Mouse (Mus musculus) forebrain, postnatal 0 days (tissue): ENCODE results near the gene Cit. TPM values are rescaled to one million over a fixed set of nuclear protein-coding genes. Genes with fewer than 3 reads are reported as not detected.

Experiments
- ATAC-seq: fragments of 200-750 bp; cut with Nextera tagmentation; 2 replicates; pipeline ENCODE4 v1.8.0; 2017; ENCODE audit warnings: mild to moderate bottlenecking, moderate library complexity
- DNase-seq: peaks from one replicate; pipeline ENCODE4 v3.0.0-alpha.2; 2015
- H3K27ac ChIP-seq: fragments of 300-500 bp; sonication (generic); 2 replicates; pipeline ENCODE4 v1.5.1; 2014; ENCODE audit warnings: low read depth, mild to moderate bottlenecking, antibody characterized with exemption, low read length, moderate library complexity, mixed read lengths
- H3K27me3 ChIP-seq: fragments of 300-500 bp; sonication (generic); 2 replicates; pipeline ENCODE4 v1.6.1; 2014; ENCODE audit warnings: mild to moderate bottlenecking, low read length, mixed read lengths; ENCODE audit not compliant: insufficient read depth
- H3K36me3 ChIP-seq: fragments of 300-500 bp; sonication (generic); 2 replicates; pipeline ENCODE4 v1.6.1; 2014; ENCODE audit warnings: mild to moderate bottlenecking, moderate library complexity; ENCODE audit not compliant: insufficient read depth
- H3K4me1 ChIP-seq: fragments of 300-500 bp; sonication (generic); 2 replicates; pipeline ENCODE4 v1.6.1; 2014; ENCODE audit warnings: antibody characterized with exemption; ENCODE audit not compliant: insufficient read depth
- H3K4me2 ChIP-seq: fragments of 300-500 bp; sonication (generic); 2 replicates; pipeline ENCODE4 v1.6.1; 2014; ENCODE audit warnings: low read depth, mild to moderate bottlenecking, moderate library complexity
- H3K4me3 ChIP-seq: fragments of 300-500 bp; sonication (generic); 2 replicates; pipeline ENCODE4 v1.5.1; 2014; ENCODE audit warnings: low read depth, low read length, mixed read lengths
- H3K9ac ChIP-seq: fragments of 300-500 bp; sonication (generic); 2 replicates; pipeline ENCODE4 v1.6.1; 2014; ENCODE audit warnings: mild to moderate bottlenecking
- H3K9me3 ChIP-seq: fragments of 300-500 bp; sonication (generic); 2 replicates; pipeline ENCODE4 v1.6.1; 2016; ENCODE audit warnings: low read length
- CTCF ChIP-seq: sonication (generic); IDR thresholded peaks from 2 replicates; pipeline ENCODE4 v1.5.1; 2016; ENCODE audit warnings: antibody characterized with exemption, control low read depth, low read depth
- WGBS: fragments of 180-500 bp; shearing (Covaris S2); extraction: QIAGEN DNeasy Blood & Tissue Kit; methylation state at CpG from one replicate; pipeline ENCODE4 v1.1.7; 2014; 5-methylcytosine and 5-hydroxymethylcytosine counted together
- polyA plus RNA-seq: library from polyadenylated mRNA; unstranded; fragments of >200 nt; fragmentation: Nextera tagmentation; extraction: Ambion mirVana; gene quantifications from 2 replicates; pipeline ENCODE4 v1.2.1, GENCODE M21; 2015
- total RNA-seq: library from RNA; depleted of rRNA; stranded (reverse); fragments of >200 nt; gene quantifications from 2 replicates; pipeline ENCODE4 v1.2.3, GENCODE M21; 2014

Cit gene
- total and polyA plus RNA-seq, 2 experiments from 2014 or later = 18.7 to 23.3 TPM

GRCm38 (mm10) chr5:115877425-115877824 lies 32.3 kb downstream of the Cit start:
- H3K9ac ChIP-seq = no peak overlapping the region
- H3K4me3 ChIP-seq = no peak overlapping the region
- no peaks in the 10 kb centered on the region for H3K36me3 ChIP-seq
- 93% methylated on average over 6 of the region's 6 CpGs for WGBS
- no peaks in the 10 kb centered on the region for H3K4me1 ChIP-seq
- no peaks in the 10 kb centered on the region for H3K9me3 ChIP-seq
- no peaks in the 10 kb centered on the region for H3K27me3 ChIP-seq
- DNase-seq = no peak
- peak; percentile 13; the same call in 1 of the 2 replicates for TF ChIP-seq CTCF
- no peak overlapping the region for H3K4me2 ChIP-seq
- no peak for ATAC-seq
- no peak overlapping the region for H3K27ac ChIP-seq

GRCm38 (mm10) chr5:115882165-115882564 lies 37.1 kb downstream of the Cit start:
- ATAC-seq = no peak
- Histone ChIP-seq H3K27ac (no peak overlapping the region), H3K9ac (no peak overlapping the region), H3K4me3 (no peak overlapping the region), H3K9me3 (no peaks in the 10 kb centered on the region), H3K4me1 (no peaks in the 10 kb centered on the region), H3K4me2 (no peak overlapping the region), H3K36me3 (peaks cover 3% of the 10 kb centered on the region; the same call in 1 of the 2 replicates), H3K27me3 (no peaks in the 10 kb centered on the region)
- no peak for DNase-seq
- TF ChIP-seq CTCF = no peak
- 89% methylated on average over 9 of the region's 9 CpGs for WGBS

- ATAC-seq (no peak), DNase-seq (no peak)
- 95% methylated on average over 9 of the region's 9 CpGs for WGBS
These were observed 39.4 kb downstream of the Cit start for GRCm38 (mm10) chr5:115884429-115884828.

DNA sequence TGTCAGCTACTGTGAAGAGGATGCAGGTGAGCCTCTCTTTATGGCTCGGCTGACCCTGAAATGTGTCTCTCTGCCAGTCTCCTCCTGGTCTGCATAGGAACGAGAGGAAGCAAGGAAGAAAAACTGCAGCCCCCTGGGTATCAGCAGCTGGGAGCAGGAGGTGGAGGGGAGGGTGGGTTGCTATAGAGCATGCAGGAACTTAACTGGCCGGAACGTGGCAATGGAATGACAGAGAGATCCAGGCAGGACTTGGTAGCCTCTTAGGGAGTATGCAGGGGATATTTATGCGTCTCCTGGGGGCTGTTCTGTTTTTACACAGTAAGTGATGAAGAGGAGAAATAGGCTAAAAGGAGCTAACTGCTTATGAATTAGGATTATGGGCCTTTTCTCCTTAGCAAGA lies 48.7 kb downstream of the Cit start:
- no peak overlapping the region for H3K27ac ChIP-seq
- H3K4me1 ChIP-seq = no peaks in the 10 kb centered on the region
- ATAC-seq (no peak), DNase-seq (no peak)
- H3K36me3 ChIP-seq = no peaks in the 10 kb centered on the region
- 75% methylated on average over 5 of the region's 5 CpGs for WGBS
- TF ChIP-seq CTCF = no peak
- H3K27me3 ChIP-seq = no peaks in the 10 kb centered on the region
- no peaks in the 10 kb centered on the region for H3K9me3 ChIP-seq
- no peak overlapping the region for H3K4me2 ChIP-seq
- H3K4me3 ChIP-seq = no peak overlapping the region
- H3K9ac ChIP-seq = no peak overlapping the region

More at GRCm38 (mm10) chr5:115884429-115884828, 39.4 kb downstream of the Cit start:
- H3K9me3 ChIP-seq = no peaks in the 10 kb centered on the region
- H3K4me3 ChIP-seq = no peak overlapping the region
- H3K4me1 ChIP-seq = no peaks in the 10 kb centered on the region
- peaks cover 3% of the 10 kb centered on the region; the same call in 1 of the 2 replicates for H3K36me3 ChIP-seq
- no peak for TF ChIP-seq CTCF
- H3K9ac ChIP-seq = no peak overlapping the region
- no peak overlapping the region for H3K27ac ChIP-seq
- H3K4me2 ChIP-seq = no peak overlapping the region
- no peaks in the 10 kb centered on the region for H3K27me3 ChIP-seq

DNA sequence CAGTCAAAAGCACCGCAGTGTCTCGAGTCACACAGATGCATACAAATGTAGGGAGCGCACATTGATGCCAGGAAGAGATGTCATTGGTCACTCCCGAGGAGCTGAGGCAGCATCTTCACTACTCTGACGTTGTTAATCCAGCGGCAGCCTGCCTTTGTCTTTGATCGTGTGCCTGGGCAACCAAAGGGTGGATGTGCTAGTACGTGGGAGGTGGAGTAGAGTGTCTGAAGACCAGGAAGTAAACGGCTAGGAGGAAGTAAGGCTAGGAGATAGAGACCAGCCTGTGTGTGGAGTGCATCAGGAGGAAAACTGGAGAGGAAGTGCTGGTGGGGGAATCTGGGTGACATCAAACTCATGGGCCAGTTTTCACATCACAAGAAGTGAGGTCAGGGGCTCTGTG lies 52.0 kb downstream of the Cit start:
- Histone ChIP-seq H3K36me3 (no peaks in the 10 kb centered on the region), H3K4me2 (no peak overlapping the region), H3K27me3 (no peaks in the 10 kb centered on the region), H3K9ac (no peak overlapping the region), H3K9me3 (no peaks in the 10 kb centered on the region), H3K27ac (no peak overlapping the region), H3K4me1 (no peaks in the 10 kb centered on the region), H3K4me3 (no peak overlapping the region)
- TF ChIP-seq CTCF = no peak
- ATAC-seq (no peak), DNase-seq (no peak)
- whole genome bisulfite sequencing = 62% methylated on average over 9 of the region's 9 CpGs

DNA sequence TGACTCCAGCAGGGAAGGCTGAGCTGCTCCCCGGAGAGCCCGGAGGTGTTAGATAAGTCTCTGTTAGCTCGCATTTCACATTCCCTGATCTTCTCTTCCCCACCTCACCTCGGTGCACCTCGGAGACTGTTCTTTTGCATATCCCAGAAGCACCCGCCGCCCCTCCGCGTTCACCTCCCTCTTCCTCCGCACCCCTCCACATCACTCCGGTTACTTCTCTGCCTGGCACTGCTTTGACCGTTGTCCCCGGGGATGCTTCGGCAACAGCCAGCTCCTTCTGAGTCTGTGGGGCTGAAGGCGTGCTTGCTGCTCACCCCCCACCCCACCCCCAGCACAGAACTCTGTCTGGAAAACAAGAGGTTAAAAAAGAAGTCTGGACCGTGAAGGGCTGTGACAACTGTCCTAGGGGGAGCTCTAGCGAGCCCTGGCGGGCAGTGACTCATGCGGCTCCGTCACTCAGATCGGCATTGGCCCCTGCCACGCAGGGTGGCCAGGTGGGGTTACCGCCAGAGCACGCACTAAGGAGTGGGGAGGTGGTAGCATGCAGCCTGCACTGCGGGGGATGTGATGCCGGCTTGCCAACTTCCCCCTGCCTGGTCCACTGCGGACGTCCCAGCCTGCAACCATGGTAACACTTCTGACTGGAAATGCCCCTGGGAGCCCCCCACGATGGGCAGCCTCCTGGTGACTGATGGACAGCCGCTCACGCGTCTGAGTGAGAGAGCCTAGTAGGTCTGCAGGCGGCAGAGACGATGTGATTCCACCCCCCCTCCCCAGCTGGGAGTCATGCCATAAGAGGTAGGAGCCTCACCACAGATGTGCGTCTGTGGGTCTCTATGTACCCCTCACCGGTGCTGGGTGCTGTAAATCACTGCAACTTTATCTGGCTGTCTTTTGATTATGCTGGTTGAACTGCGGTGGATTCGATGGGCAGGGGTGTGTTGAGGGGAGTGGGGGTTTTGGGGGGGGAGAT lies 62.2 kb downstream of the Cit start:
- Histone ChIP-seq H3K4me2 (peak overlapping the region; percentile 74), H3K4me1 (no peaks in the 10 kb centered on the region; the same call in 1 of the 2 replicates), H3K9ac (peak overlapping the region; percentile 46), H3K9me3 (no peaks in the 10 kb centered on the region), H3K27me3 (no peaks in the 10 kb centered on the region), H3K4me3 (peak overlapping the region; percentile 44), H3K27ac (peak overlapping the region; percentile 57; the same call in 1 of the 2 replicates), H3K36me3 (no peaks in the 10 kb centered on the region)
- DNase-seq = peak; percentile 65
- ATAC-seq = peak; percentile 76
- peak; percentile 63 for TF ChIP-seq CTCF
- WGBS = 5% methylated on average over 38 of the region's 38 CpGs

GRCm38 (mm10) chr5:115908251-115908650 lies 63.2 kb downstream of the Cit start:
- H3K9me3 ChIP-seq = no peaks in the 10 kb centered on the region
- 23% methylated on average over 10 of the region's 10 CpGs for WGBS
- peak overlapping the region; percentile 44 for H3K4me3 ChIP-seq
- H3K36me3 ChIP-seq = no peaks in the 10 kb centered on the region
- ATAC-seq = peak; percentile 89
- DNase-seq = peak; percentile 79
- TF ChIP-seq CTCF = no peak
- peak overlapping the region; percentile 46 for H3K9ac ChIP-seq
- peak overlapping the region; percentile 57 for H3K27ac ChIP-seq
- no peaks in the 10 kb centered on the region for H3K27me3 ChIP-seq
- no peaks in the 10 kb centered on the region; the same call in 1 of the 2 replicates for H3K4me1 ChIP-seq
- H3K4me2 ChIP-seq = peak overlapping the region; percentile 74
